Mouse (Mus musculus): ENCODE results near the gene Zfp978.
"Not testable (repeated sequence)": the region's sequence is repeated elsewhere in the genome, so short reads cannot be mapped to it uniquely, and the experiment has no call there.

The Zfp978 gene

DNA sequence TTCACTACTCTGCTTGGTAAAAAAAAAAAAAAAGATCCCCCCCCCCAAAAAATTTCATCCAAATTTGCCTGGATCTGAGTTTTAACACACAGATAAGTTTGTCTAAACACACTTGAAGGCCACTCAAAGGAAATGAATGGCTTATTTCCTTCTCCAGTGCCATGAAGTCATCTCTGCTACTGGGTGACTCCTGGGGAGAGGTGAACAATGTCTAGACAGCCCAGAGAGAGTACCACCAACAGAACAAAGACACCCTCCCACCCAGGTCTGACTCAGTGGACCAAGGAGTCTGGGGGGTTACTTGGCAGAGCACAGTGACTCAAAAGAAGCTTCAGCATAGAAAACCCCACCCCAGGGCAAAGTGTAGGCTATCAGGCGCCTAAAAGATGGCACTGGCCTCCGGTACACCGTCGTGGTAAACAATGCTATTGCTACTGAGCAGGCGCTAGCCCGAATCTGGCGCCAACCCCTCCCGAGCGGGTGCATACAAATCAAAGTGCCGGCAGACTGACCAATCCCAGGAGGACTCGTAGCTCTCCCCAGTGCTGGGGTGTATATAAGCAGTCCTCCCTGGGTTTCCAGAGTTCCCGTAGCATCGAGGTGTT, 9.6 kb upstream of the Zfp978 start:
- not testable (repeated sequence) for DNase-seq (ENCODE audit: low spot score)

DNA sequence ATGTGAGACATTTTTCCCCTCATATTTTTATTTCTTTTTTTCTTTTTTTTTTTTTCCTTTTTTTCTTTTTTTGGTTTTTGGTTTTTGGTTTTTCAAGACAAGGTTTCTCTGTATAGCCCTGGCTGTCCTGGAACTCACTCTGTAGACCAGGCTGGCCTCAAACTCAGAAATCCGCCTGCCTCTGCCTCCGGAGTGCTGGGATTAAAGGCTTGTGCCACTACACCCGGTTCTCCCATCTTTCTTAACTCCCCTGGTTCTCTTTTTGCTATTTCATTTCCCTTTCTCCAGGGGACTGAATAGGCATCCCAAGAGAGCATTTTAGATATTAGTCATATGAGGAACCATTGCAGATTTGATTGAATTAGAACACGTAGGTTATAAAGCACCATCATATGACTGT, 7.5 kb upstream of the Zfp978 start:
- not testable (repeated sequence) for DNase-seq (ENCODE audit: low spot score)

DNA sequence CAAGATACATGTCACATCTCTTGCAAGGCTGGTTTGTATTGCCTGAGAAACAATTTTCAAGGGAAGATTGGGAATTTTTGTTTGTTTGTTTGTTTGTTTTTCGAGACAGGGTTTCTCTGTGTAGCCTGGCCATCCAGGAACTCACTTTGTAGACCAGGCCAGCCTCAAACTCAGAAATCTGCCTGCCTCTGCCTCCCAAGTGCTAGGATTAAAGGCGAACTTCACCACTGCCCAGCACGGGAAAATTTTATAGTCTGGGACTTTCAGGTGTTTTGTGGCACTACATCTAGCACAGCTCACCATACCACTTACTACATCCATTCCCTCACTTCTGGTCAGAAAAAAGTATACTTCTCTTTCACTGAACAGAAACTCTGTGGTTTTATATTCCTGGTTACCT, 5.1 kb upstream of the Zfp978 start:
- not testable (repeated sequence) for DNase-seq (ENCODE audit: low spot score)

DNA sequence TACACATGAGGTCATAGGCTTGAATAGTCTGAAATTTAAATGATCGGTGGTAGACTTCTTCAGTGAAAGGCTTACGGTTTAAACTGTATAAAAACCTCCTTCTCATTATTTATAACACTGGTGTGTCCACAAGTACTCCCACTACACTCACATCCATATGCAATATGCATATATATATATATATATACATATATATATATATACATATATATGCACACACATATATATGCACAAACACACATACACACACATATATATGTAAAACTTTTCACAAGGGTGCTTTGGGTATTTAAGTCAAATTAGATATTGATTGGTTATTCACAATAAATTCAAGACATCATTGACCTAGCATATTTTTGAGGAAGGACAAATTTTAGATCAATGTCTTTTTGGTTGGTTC, 3.9 kb upstream of the Zfp978 start:
- DNase-seq (ENCODE audit: low spot score) = not testable (repeated sequence)

DNA sequence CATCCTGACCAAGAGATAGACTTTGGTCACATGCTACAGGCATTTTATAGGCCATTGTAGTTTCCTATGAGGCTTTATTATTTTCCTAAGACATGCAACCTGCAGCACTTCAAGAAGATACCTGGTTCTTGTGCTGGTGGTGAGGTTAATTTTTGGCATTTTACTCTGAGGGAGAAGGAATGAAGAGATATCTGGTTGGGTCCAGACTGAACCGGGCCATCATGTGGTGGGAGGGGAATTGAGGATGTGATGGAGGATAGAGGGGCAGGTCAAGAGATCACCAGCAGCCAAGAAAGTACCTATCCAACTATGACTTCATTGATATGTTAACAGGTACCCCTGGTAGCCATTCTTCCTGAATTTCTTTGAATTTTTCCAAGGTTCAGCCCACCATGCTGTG, 769 bp downstream of the Zfp978 start:
- not testable (repeated sequence) for DNase-seq (ENCODE audit: low spot score)

GRCm38 (mm10) chr4:147369564-147369963, 8.5 kb downstream of the Zfp978 start:
- not testable (repeated sequence) for DNase-seq (ENCODE audit: low spot score)

DNA sequence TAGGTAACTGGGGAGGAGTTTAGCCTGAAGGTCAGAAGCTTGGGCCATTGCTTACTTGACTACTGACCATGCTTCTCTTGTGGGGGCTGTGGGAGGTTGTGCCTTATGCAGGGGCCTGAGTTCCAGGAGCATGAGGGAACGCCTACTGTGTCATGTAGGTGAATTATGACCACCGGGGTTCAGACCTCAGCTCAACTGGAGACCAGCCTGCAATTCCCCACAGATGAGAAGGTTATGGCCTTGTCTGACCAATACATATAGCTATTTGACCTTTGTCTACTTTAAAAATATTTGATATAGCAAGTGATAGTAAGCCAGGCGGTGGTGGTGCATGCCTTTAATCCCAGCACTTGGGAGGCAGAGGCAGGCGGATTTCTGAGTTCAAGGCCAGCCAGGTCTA, 22.1 kb downstream of the Zfp978 start:
- not testable (repeated sequence) for DNase-seq (ENCODE audit: low spot score)

DNA sequence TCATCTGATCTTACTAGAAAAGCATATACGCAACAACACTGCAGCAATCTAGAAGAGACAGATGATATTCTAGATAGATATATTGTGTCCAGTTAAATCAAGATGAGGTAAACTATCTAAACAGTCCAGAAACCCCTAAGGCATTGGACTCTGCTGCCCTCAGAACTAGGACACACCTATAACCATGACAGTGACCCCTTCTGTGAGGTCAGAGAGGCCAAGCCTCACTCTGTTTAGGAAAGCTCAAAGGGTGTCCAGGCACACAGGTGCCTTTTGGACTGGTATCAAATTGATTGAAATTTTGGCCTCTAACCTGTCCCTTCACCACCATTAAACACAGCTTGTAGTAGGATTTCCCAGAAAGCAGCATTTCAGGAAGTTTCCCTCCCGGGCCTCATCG, 36.1 kb downstream of the Zfp978 start:
- not testable (repeated sequence) for DNase-seq (ENCODE audit: low spot score)

- DNase-seq (ENCODE audit: low spot score) = not testable (repeated sequence)
Observed at GRCm38 (mm10) chr4:147397934-147398682, 37.0 kb downstream of the Zfp978 start.

DNA sequence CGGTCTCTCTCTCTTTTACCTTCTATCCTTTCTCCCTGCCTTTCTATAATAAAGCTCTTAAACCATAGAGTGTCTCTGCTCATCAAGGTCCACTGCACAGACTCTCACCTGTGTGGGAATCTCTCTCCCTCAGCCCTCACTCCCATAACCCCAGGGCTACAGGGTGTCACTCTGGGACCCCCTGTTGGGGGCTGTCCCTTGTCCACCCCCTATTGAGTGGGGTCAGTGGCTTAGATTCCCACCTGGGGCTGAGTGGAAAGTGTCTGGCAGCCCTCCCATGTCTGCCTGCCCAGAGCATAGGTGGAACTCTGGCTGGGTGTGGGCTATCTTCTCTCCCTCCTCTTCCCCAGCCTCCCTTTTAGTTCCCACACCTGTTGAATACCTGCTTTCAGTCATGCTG, 37.6 kb downstream of the Zfp978 start:
- not testable (repeated sequence) for DNase-seq (ENCODE audit: low spot score)

GRCm38 (mm10) chr4:147399505-147399904, 38.4 kb downstream of the Zfp978 start:
- not testable (repeated sequence) for DNase-seq (ENCODE audit: low spot score)

DNA sequence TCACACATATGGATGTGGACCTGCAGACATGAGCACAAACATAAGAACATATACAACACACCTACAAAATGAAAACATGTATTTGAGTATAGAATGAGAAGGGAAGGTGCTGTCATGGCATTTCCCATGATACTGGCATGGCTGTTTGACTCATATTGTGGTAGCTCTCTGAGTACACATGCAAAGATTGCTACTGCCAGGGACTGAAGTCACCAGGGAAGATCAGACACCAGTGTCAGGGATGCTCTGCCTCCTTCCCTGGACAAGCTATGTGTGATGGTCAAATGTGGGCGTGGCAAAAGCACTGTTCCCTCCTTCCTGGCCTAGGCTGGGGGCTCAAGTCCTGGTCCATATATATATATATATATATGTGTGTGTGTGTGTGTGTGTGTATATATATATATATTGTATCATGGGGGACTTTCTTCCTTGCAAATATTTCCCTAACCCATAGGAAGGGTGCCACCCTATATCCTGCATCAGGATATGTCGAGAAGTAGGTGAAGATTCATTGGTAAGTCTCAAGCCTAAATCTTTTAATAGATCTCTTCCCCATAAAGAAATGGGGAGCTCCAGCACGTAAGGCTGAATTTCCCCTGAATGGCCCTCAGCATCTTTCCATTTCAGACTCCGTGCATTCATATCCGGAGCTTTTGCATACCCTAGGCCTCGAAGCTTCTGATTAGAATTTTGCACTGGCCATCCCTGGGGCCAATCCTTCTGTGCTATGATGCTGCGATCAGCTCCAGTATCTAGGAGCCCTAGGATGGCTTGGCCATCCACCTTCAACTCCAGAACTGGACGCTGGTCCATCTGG, 39.1 kb downstream of the Zfp978 start:
- not testable (repeated sequence) for DNase-seq (ENCODE audit: low spot score)

DNA sequence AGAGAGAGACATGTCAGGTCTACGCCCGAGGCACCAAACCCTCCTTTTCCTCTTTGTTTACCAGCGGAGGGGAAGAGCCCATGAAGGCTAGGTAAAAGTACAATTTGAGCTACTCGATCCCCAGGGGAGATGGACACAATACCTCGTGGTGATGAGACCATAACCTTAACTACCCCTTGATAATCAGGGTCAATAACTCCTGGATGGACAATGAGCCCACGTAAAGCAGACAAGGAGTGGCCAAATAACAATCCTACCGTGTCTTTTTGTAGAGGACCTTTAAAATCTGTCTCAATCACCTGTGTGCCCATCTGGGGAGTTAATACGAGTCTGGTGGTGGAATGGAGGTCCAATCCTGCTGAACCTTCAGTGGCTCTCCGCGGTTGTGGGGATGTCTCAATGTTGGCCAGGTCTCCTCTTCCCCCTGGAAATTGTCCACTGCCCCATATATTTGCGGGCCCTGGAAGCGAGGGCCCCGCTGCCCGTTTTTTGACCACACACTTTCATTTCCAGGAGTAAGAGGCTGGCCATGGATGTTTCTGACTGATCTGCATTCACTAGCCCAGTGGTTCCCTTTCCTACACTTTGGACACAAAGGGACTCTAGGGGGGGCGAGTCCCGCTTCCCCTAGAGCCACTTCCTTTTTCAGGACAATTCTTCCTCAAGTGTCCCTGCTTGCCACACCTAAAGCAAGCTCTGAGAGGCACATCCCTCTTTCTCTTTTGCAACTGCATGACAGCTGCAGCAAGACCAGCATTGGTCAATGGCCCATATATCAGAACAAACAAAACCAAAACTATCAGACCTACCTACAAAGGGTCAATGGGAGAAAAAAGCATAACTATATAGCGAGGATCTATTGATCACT, 40.0 kb downstream of the Zfp978 start:
- not testable (repeated sequence) for DNase-seq (ENCODE audit: low spot score)

- DNase-seq (ENCODE audit: low spot score) = not testable (repeated sequence)
Observed at GRCm38 (mm10) chr4:147401736-147402506, 40.8 kb downstream of the Zfp978 start.

- not testable (repeated sequence) for DNase-seq (ENCODE audit: low spot score)
Observed at GRCm38 (mm10) chr4:147402507-147402890, 41.4 kb downstream of the Zfp978 start.

GRCm38 (mm10) chr4:147403509-147403908, 42.4 kb downstream of the Zfp978 start:
- not testable (repeated sequence) for DNase-seq (ENCODE audit: low spot score)

DNA sequence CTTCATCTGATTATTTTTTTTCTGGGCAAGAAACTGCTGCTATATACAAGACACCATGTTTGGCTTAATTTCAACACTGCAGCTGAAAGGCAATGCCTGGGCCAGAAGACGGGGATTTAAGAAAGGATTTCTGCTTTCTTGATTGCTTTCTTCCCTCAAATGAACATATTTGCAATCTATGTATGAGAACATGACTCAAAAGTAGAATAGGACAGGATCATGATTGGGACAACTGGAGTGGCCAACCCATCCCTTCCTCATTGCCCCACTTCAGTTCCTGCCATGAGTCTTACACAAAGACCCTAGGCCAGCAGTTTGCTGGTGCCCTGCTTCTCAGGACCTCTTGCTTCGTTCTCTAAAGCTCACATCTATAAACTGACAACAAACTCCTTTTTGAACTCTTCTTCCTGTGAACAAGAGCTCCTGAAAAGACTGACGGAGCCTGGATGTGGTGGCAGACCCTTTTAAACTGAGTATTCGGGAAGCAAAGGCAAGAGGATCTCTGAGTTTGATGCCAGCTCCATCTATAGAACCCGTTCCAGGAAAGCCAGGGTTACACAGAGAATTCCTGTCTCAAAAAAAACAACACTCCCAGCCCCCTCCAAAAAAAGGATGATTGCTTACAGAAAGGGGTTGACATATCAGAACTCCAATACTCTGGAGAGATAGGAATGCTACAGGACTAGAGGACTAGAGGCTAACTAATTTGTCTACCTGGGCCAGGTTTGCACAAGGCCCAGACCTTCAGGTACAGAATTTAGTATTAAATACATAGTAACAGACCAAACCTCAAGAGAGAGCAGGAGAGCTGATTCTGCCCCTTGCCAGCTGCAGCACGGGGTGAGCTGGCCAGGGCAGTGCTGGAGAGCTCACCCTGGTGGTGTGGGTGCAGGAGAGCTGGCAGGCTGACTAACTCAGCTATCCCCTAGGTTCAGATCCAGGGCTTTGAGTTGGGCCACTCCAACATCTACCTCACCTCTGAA, 43.1 kb downstream of the Zfp978 start:
- not testable (repeated sequence) for DNase-seq (ENCODE audit: low spot score)

DNA sequence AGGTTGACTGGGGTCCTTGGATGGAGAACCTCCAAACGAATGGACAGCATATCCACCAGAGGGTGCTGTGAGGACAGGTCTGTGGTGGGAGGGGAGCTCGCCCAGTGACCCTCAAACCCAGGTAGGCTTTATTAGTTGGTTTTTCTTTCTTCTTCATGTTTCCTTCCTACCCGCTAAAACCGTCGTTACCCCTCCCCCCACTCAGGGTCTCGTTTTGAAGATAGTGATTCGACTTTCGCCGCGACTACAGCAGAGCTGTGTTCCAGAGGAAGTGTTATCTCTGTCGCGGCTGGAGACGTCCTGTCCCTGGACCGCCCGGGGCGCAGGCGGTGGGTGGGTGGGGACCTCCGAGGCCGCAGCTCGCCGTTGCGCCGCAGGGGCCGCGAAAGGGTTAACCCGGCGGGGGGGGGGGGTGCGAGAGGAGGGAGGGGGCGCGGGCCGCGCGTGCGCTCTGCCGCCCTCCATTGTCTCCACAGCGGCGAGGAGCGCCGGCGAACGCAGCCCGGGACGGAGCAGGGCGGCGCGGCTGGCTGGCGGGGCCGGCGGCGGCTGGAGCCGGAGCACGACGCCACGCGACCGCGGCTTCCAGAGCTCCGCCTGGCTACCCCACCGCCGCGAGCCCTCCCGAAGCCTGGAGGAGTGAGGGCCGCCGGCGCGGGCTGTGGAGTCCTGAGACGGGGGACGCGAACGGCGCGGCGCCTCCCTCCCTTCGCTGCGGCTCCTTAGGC, 45.8 kb downstream of the Zfp978 start:
- no peak for DNase-seq (ENCODE audit: low spot score)

DNA sequence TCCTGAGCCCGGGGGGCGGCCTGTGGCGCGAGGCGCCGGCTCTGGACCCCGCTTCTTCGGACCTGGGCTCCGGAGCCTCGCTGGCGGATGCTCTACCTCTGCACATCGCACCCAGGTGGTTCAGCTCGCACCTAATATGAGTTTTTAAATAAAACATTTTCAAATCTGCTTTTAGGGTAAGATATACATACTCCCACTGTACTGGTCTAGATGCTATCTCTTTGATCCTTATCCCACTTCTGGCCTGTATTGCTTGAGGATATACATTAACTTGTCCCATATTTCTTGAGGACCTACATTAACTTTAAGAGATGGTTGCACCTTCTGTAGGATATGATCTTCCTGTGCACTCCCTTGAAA, 46.3 kb downstream of the Zfp978 start:
- DNase-seq (ENCODE audit: low spot score) = no peak
